Mouse (Mus musculus) MEL (cell line): ENCODE measurements around the gene Ptpro. TPM values are rescaled to one million over a fixed set of nuclear protein-coding genes. Genes with fewer than 3 reads are reported as not detected.

ENCODE experiments used
- DNase-seq: peaks from one replicate; pipeline ENCODE4 v3.0.0; 2011; ENCODE audit warnings: low read depth, low spot score
- H3K27ac ChIP-seq: 2 replicates; pipeline ENCODE4 v1.5.1; 2012; ENCODE audit warnings: low read depth, mild to moderate bottlenecking, control low read depth, low read length, moderate library complexity; ENCODE audit not compliant: control insufficient read depth
- H3K27me3 ChIP-seq, 2 experiments: fragments of 150-350 bp in 1 of 2; sonication (generic) in 1 of 2; 2 replicates each; pipeline ENCODE4 v1.6.1; 2012; ENCODE audit warnings: low read length in 2 of 2, mild to moderate bottlenecking in 2 of 2, improper control_type of control experiment in 1 of 2, moderate library complexity in 1 of 2; ENCODE audit not compliant: insufficient read depth in 2 of 2, control insufficient read depth in 1 of 2
- H3K36me3 ChIP-seq, 2 experiments: 2 replicates each; pipeline ENCODE4 v1.6.1; 2012 to 2014; ENCODE audit warnings: low read length in 2 of 2, improper control_type of control experiment in 1 of 2, inconsistent platforms in 1 of 2, mild to moderate bottlenecking in 1 of 2; ENCODE audit not compliant: insufficient read depth in 2 of 2, control insufficient read depth in 1 of 2
- H3K4me1 ChIP-seq, 2 experiments: fragments of 150-350 bp in 1 of 2; sonication (generic) in 1 of 2; 2 replicates each; pipeline ENCODE4 v1.6.1; 2012; ENCODE audit warnings: low read length in 2 of 2, improper control_type of control experiment in 1 of 2, mild to moderate bottlenecking in 1 of 2; ENCODE audit not compliant: insufficient read depth in 2 of 2, control insufficient read depth in 1 of 2
- H3K4me3 ChIP-seq, 2 experiments: fragments of 150-350 bp in 1 of 2; sonication (generic) in 1 of 2; 2 replicates each; pipeline ENCODE4 v1.5.1; 2012; ENCODE audit warnings: low read depth in 2 of 2, low read length in 2 of 2, mild to moderate bottlenecking in 2 of 2, moderate library complexity in 2 of 2, control low read depth in 1 of 2, improper control_type of control experiment in 1 of 2; ENCODE audit not compliant: control insufficient read depth in 1 of 2, insufficient read depth in 1 of 2
- H3K79me2 ChIP-seq: 2 replicates; pipeline ENCODE4 v1.6.1; 2012; ENCODE audit warnings: mild to moderate bottlenecking, low read length, moderate library complexity; ENCODE audit not compliant: control insufficient read depth, poor library complexity, insufficient read depth
- H3K9ac ChIP-seq: 2 replicates; pipeline ENCODE4 v1.6.1; 2012; ENCODE audit warnings: low read depth, mild to moderate bottlenecking, control low read depth, low read length, moderate library complexity; ENCODE audit not compliant: control insufficient read depth, poor library complexity, severe bottlenecking
- H3K9me3 ChIP-seq: fragments of 150-350 bp; sonication (generic); replicated peaks from 2 replicates; pipeline ENCODE4 v1.6.1; 2012; ENCODE audit warnings: mild to moderate bottlenecking, low read length, improper control_type of control experiment, moderate library complexity; ENCODE audit not compliant: insufficient read depth
- CHD1 ChIP-seq: IDR thresholded peaks from 2 replicates; pipeline ENCODE4 v1.6.1; 2012; ENCODE audit warnings: low read depth, mild to moderate bottlenecking, inconsistent platforms, low read length, improper control_type of control experiment
- EP300 ChIP-seq, 2 experiments: IDR thresholded peaks; 2 replicates each; pipeline ENCODE4 v1.6.1; 2011; ENCODE audit warnings: improper control_type of control experiment in 2 of 2, low read length in 2 of 2, low read depth in 1 of 2, mild to moderate bottlenecking in 1 of 2
- GATA1 ChIP-seq: IDR thresholded peaks from 2 replicates; pipeline ENCODE4 v1.6.1; 2011; ENCODE audit warnings: low read depth, low read length, improper control_type of control experiment
- HCFC1 ChIP-seq: IDR thresholded peaks from 2 replicates; pipeline ENCODE4 v1.6.1; 2012; ENCODE audit warnings: low read depth, mild to moderate bottlenecking, inconsistent platforms, low read length, improper control_type of control experiment, moderate library complexity
- JUND ChIP-seq: IDR thresholded peaks from 2 replicates; pipeline ENCODE4 v1.6.1; 2011; ENCODE audit warnings: low read depth, mild to moderate bottlenecking, improper control_type of control experiment, low read length
- KAT2A ChIP-seq: conservative IDR thresholded peaks from 2 replicates; pipeline ENCODE4 v1.6.1; 2012; ENCODE audit warnings: low read depth, low read length, improper control_type of control experiment, inconsistent platforms
- MAX ChIP-seq: IDR thresholded peaks from 2 replicates; pipeline ENCODE4 v1.6.1; 2011; ENCODE audit warnings: low read length, improper control_type of control experiment
- MAZ ChIP-seq: IDR thresholded peaks from 2 replicates; pipeline ENCODE4 v1.6.1; 2012; ENCODE audit warnings: low read depth, mild to moderate bottlenecking, inconsistent platforms, low read length, improper control_type of control experiment
- MEF2A ChIP-seq: IDR thresholded peaks from 2 replicates; pipeline ENCODE4 v1.6.1; 2014; ENCODE audit warnings: low read depth, mild to moderate bottlenecking, inconsistent platforms, low read length, improper control_type of control experiment; ENCODE audit not compliant: poor library complexity, insufficient replicate concordance, severe bottlenecking; ENCODE audit errors: extremely low read depth
- MXI1 ChIP-seq: IDR thresholded peaks from 2 replicates; pipeline ENCODE4 v1.6.1; 2011; ENCODE audit warnings: mild to moderate bottlenecking, low read depth, low read length, improper control_type of control experiment
- NRF1 ChIP-seq: IDR thresholded peaks from 2 replicates; pipeline ENCODE4 v1.6.1; 2014; ENCODE audit warnings: low read depth, mild to moderate bottlenecking, inconsistent platforms, low read length, improper control_type of control experiment, moderate library complexity; ENCODE audit not compliant: poor library complexity, insufficient read depth, severe bottlenecking
- POLR2A ChIP-seq, 2 experiments: IDR thresholded peaks; 2 replicates each; pipeline ENCODE4 v1.6.1; 2011 to 2012; ENCODE audit warnings: low read length in 2 of 2, mild to moderate bottlenecking in 2 of 2, control low read depth in 1 of 2, improper control_type of control experiment in 1 of 2, low read depth in 1 of 2, moderate library complexity in 1 of 2; ENCODE audit not compliant: control insufficient read depth in 1 of 2, insufficient read depth in 1 of 2, poor library complexity in 1 of 2
- POLR2AphosphoS5 ChIP-seq: IDR thresholded peaks from 2 replicates; pipeline ENCODE4 v1.6.1; 2012; ENCODE audit warnings: low read depth, borderline replicate concordance, mild to moderate bottlenecking, inconsistent platforms, low read length, moderate library complexity, mixed read lengths
- RCOR1 ChIP-seq: IDR thresholded peaks from 2 replicates; pipeline ENCODE4 v1.6.1; 2012; ENCODE audit warnings: low read depth, mild to moderate bottlenecking, inconsistent platforms, low read length, improper control_type of control experiment
- SMC3 ChIP-seq: IDR thresholded peaks from 2 replicates; pipeline ENCODE4 v1.6.1; 2011; ENCODE audit warnings: low read depth, low read length, improper control_type of control experiment
- TAL1 ChIP-seq: IDR thresholded peaks from 2 replicates; pipeline ENCODE4 v1.6.1; 2012; ENCODE audit warnings: mild to moderate bottlenecking, inconsistent platforms, low read length, moderate library complexity, mixed read lengths
- TCF12 ChIP-seq: IDR thresholded peaks from 2 replicates; pipeline ENCODE4 v1.6.1; 2014; ENCODE audit warnings: low read depth, mild to moderate bottlenecking, inconsistent platforms, low read length, improper control_type of control experiment, moderate library complexity
- UBTF ChIP-seq: IDR thresholded peaks from 2 replicates; pipeline ENCODE4 v1.6.1; 2012; ENCODE audit warnings: low read depth, mild to moderate bottlenecking, inconsistent platforms, low read length, improper control_type of control experiment, moderate library complexity, borderline replicate concordance; ENCODE audit not compliant: insufficient read depth
- USF1 ChIP-seq: IDR thresholded peaks from 2 replicates; pipeline ENCODE4 v1.6.1; 2014; ENCODE audit warnings: low read depth, mild to moderate bottlenecking, inconsistent platforms, low read length, improper control_type of control experiment, moderate library complexity
- USF2 ChIP-seq, 2 experiments: IDR thresholded peaks; 2 replicates each; pipeline ENCODE4 v1.6.1; 2011 to 2012; ENCODE audit warnings: improper control_type of control experiment in 2 of 2, low read length in 2 of 2, borderline replicate concordance in 1 of 2, inconsistent platforms in 1 of 2, low read depth in 1 of 2, mild to moderate bottlenecking in 1 of 2; ENCODE audit not compliant: insufficient read depth in 1 of 2
- ZC3H11A ChIP-seq: IDR thresholded peaks from 2 replicates; pipeline ENCODE4 v1.6.1; 2012; ENCODE audit warnings: low read depth, mild to moderate bottlenecking, inconsistent platforms, low read length, improper control_type of control experiment
- ZMIZ1 ChIP-seq: IDR thresholded peaks from 2 replicates; pipeline ENCODE4 v1.6.1; 2012; ENCODE audit warnings: low read depth, mild to moderate bottlenecking, inconsistent platforms, low read length, improper control_type of control experiment, moderate library complexity
- polyA plus RNA-seq, 2 experiments: library from polyadenylated mRNA; stranded (reverse) in 1 of 2; unstranded in 1 of 2; fragments of >175 nt in 1 of 2; fragments of >200 nt in 1 of 2; gene quantifications; 2 replicates each; pipeline versions ENCODE4 v1.2.1 to v1.2.4; 2012; ENCODE audit warnings: low replicate concordance in 2 of 2, low read depth in 1 of 2; ENCODE audit not compliant: insufficient read length in 2 of 2, insufficient read depth in 1 of 2, missing spikeins in 1 of 2
- total RNA-seq: library from RNA; depleted of rRNA; stranded (reverse); fragments of 300-350 nt; gene quantifications from 2 replicates; pipeline ENCODE4 v1.2.3, GENCODE M21; 2012

The Ptpro gene
- total and polyA plus RNA-seq, 3 experiments: not detected

GRCm38 (mm10) chr6:137503009-137503408 is 250.9 kb downstream of the Ptpro start:
- Histone ChIP-seq H3K4me1 (no peaks in the 10 kb centered on the region), H3K27me3 (no peaks in the 10 kb centered on the region), H3K36me3 (no peaks in the 10 kb centered on the region), H3K27ac (no peak overlapping the region), H3K9me3 (no peaks in the 10 kb centered on the region), H3K79me2 (no peaks in the 10 kb centered on the region), H3K9ac (no peak overlapping the region), H3K4me3 (no peak overlapping the region)
- no peak for DNase-seq
- TF ChIP-seq POLR2A (IDR thresholded peaks at IDR 0.05; ENCODE audit: control insufficient read depth in 1 of 2, insufficient read depth in 1 of 2, low read depth in 1 of 2, low read length in 2 of 2, poor library complexity in 1 of 2): no peak
- no peak for TF ChIP-seq USF2 (IDR thresholded peaks at IDR 0.05; ENCODE audit: borderline replicate concordance in 1 of 2, insufficient read depth in 1 of 2, low read depth in 1 of 2, low read length in 2 of 2)
- TF ChIP-seq UBTF: no peak
- TF ChIP-seq ZC3H11A: no peak
- no peak for TF ChIP-seq TCF12
- TF ChIP-seq MXI1: no peak
- TF ChIP-seq HCFC1: no peak
- TF ChIP-seq GATA1: no peak
- no peak for TF ChIP-seq ZMIZ1
- no peak for TF ChIP-seq POLR2AphosphoS5
- TF ChIP-seq JUND: no peak
- TF ChIP-seq MEF2A: no peak
- no peak for TF ChIP-seq KAT2A
- TF ChIP-seq NRF1: no peak
- TF ChIP-seq TAL1: no peak
- TF ChIP-seq EP300 (IDR thresholded peaks at IDR 0.05; ENCODE audit: low read depth in 1 of 2, low read length in 2 of 2): no peak
- no peak for TF ChIP-seq MAZ
- no peak for TF ChIP-seq SMC3
- no peak for TF ChIP-seq RCOR1

- TF ChIP-seq UBTF: no peak
- TF ChIP-seq POLR2AphosphoS5: no peak
- no peak for TF ChIP-seq MAX
- TF ChIP-seq CHD1: no peak
- no peak for TF ChIP-seq USF1
- Histone ChIP-seq H3K4me3 (no peak overlapping the region), H3K9ac (no peak overlapping the region), H3K27ac (no peak overlapping the region), H3K27me3 (no peaks in the 10 kb centered on the region), H3K79me2 (no peaks in the 10 kb centered on the region), H3K9me3 (no peaks in the 10 kb centered on the region), H3K36me3 (no peaks in the 10 kb centered on the region), H3K4me1 (no peaks in the 10 kb centered on the region)
- no peak for DNase-seq
These were observed 251.3 kb downstream of the Ptpro start for GRCm38 (mm10) chr6:137503462-137503861.
